Mouse (Mus musculus) forebrain, embryonic 16.5 days (tissue): ENCODE measurements at regions not wholly inside any gene's neighbourhood (a gene's known extent, or its start where the extent isn't known, plus 50 kb on each side); places are given as distances from the start of the nearest gene placed in this dataset.
"Not testable (repeated sequence)": the region's sequence is repeated elsewhere in the genome, so short reads cannot be mapped to it uniquely, and the experiment has no call there.

Source experiments
- ATAC-seq: fragments of 200-750 bp; cut with Nextera tagmentation; 2 replicates; pipeline ENCODE4 v1.8.0; 2017; ENCODE audit warnings: mild to moderate bottlenecking, moderate library complexity
- H3K27ac ChIP-seq: fragments of 300-500 bp; sonication (generic); 2 replicates; pipeline ENCODE4 v1.5.1; 2014; ENCODE audit warnings: low read length, control low read depth
- H3K27me3 ChIP-seq: fragments of 300-500 bp; sonication (generic); replicated peaks from 2 replicates; pipeline ENCODE4 v1.6.1; 2014; ENCODE audit warnings: low read length; ENCODE audit not compliant: control insufficient read depth, insufficient read depth
- H3K36me3 ChIP-seq: fragments of 300-500 bp; sonication (generic); 2 replicates; pipeline ENCODE4 v1.6.1; 2014; ENCODE audit not compliant: control insufficient read depth, insufficient read depth
- H3K4me1 ChIP-seq: fragments of 300-500 bp; sonication (generic); replicated peaks from 2 replicates; pipeline ENCODE4 v1.6.1; 2014; ENCODE audit warnings: low read length; ENCODE audit not compliant: control insufficient read depth, insufficient read depth
- H3K4me2 ChIP-seq: fragments of 300-500 bp; sonication (generic); 2 replicates; pipeline ENCODE4 v1.6.1; 2014; ENCODE audit warnings: mild to moderate bottlenecking, low read length, control low read depth
- H3K4me3 ChIP-seq: fragments of 300-500 bp; sonication (generic); replicated peaks from 2 replicates; pipeline ENCODE4 v1.5.1; 2014; ENCODE audit warnings: mild to moderate bottlenecking, low read length, control low read depth
- H3K9ac ChIP-seq: fragments of 300-500 bp; sonication (generic); replicated peaks from 2 replicates; pipeline ENCODE4 v1.6.1; 2014; ENCODE audit warnings: low read depth, low read length, control low read depth
- H3K9me3 ChIP-seq: fragments of 300-500 bp; sonication (generic); 2 replicates; pipeline ENCODE4 v1.6.1; 2016; ENCODE audit warnings: low read length; ENCODE audit not compliant: control insufficient read depth
- WGBS: fragments of 180-500 bp; shearing (Covaris S2); extraction: QIAGEN DNeasy Blood & Tissue Kit; methylation state at CpG from one replicate; pipeline ENCODE4 v1.1.7; 2014; 5-methylcytosine and 5-hydroxymethylcytosine counted together

DNA sequence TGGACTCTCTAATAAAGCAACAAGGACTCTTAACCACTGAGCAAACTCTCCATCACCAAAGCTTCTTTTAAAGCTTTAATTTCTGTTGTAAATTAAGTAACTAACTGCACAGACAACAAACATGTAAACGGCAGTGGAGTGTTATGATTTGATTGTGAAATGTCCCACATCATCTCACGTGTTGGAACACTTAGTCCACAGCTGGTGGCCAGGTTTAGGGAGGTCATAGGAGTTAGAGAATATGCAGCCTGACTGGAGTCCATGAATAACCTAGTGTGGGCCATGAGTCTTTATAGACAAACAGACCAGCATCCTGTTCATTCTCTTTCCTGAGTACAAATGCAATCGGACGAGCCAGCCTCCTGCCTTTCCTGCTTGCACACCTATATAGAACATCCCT is 527.3 kb upstream of the N6amt1 start:
- Histone ChIP-seq H3K27ac (no peak overlapping the region), H3K27me3 (no peaks in the 10 kb centered on the region), H3K9me3 (no peaks in the 10 kb centered on the region), H3K4me2 (no peak overlapping the region), H3K9ac (no peak overlapping the region), H3K4me3 (no peak overlapping the region), H3K36me3 (no peaks in the 10 kb centered on the region), H3K4me1 (peaks cover 4% of the 10 kb centered on the region; the same call in 1 of the 2 replicates)
- 90% methylated on average over 4 of the region's 4 CpGs for WGBS
- no peak for ATAC-seq

DNA sequence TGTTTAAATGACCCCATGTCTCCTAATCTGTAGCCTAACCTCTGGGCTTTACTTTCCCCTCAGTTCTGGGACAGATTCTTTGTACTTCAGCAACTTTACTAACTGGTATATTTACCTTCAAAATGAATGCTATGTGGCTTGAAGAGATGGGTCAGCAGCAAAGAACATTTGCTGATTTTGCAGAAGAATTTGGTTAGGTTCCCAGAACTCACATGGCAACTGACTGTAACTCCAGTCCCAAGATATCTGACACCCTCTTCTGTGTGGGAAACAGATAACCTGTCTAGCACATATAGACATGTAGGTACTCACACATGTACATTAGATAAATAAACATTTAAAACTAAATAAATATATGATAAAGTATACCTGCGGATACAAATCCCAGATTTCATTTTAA is 530.5 kb upstream of the N6amt1 start:
- WGBS: 94% methylated on average over 1 of the region's 1 CpGs
- H3K4me3 ChIP-seq: no peak overlapping the region
- H3K27ac ChIP-seq: no peak overlapping the region
- no peak overlapping the region for H3K9ac ChIP-seq
- H3K27me3 ChIP-seq: no peaks in the 10 kb centered on the region
- no peaks in the 10 kb centered on the region for H3K36me3 ChIP-seq
- no peak for ATAC-seq
- H3K4me2 ChIP-seq: no peak overlapping the region
- no peaks in the 10 kb centered on the region for H3K9me3 ChIP-seq
- H3K4me1 ChIP-seq: peaks cover 4% of the 10 kb centered on the region; the same call in 1 of the 2 replicates

DNA sequence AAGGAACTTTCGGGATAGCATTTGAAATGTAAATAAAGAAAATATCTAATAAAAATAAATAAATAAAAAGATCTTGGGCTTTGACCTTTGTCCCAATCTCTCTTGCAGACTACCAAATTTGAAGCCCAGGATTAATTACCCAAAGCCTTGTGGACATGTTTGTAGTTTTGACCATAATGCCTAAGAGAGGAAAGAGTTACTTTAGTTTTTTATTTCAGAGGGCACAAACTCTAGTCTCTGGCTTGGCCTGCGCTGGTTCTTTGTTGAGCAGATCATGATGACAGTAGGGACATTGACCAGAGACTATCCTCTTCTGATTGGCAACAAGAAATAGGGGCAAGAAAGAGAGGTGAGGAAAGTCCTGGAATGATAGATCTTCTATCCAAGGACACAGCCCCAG is 532.4 kb upstream of the N6amt1 start:
- 95% methylated on average over 2 of the region's 2 CpGs for WGBS
- Histone ChIP-seq H3K27ac (no peak overlapping the region), H3K27me3 (no peaks in the 10 kb centered on the region), H3K4me3 (no peak overlapping the region), H3K9ac (no peak overlapping the region), H3K36me3 (no peaks in the 10 kb centered on the region), H3K9me3 (no peaks in the 10 kb centered on the region), H3K4me2 (no peak overlapping the region), H3K4me1 (no peaks in the 10 kb centered on the region)
- no peak for ATAC-seq

DNA sequence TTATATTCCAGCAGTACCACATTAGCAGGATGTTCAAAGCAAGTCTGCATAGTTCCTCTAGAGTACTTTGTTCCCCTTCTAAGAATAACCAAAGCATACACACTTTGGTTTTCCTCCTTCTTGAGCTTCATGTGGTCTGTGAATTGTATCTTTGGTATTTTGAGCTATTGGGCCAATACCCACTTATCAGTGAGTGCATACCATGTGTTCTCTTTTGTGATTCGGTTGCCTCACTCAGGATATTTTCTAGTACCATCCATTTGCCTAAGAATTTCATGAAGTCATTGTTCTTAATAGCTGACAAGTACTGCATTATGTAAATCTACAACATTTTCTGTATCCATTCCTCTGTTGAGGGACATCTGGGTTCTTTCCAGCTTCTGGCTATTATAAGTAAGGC is 535.3 kb upstream of the N6amt1 start:
- not testable (repeated sequence) for H3K9me3 ChIP-seq, H3K36me3 ChIP-seq, H3K9ac ChIP-seq, H3K4me3 ChIP-seq, H3K27me3 ChIP-seq, H3K27ac ChIP-seq, H3K4me2 ChIP-seq, ATAC-seq, H3K4me1 ChIP-seq
- 80% methylated on average over 1 of the region's 1 CpGs for WGBS

DNA sequence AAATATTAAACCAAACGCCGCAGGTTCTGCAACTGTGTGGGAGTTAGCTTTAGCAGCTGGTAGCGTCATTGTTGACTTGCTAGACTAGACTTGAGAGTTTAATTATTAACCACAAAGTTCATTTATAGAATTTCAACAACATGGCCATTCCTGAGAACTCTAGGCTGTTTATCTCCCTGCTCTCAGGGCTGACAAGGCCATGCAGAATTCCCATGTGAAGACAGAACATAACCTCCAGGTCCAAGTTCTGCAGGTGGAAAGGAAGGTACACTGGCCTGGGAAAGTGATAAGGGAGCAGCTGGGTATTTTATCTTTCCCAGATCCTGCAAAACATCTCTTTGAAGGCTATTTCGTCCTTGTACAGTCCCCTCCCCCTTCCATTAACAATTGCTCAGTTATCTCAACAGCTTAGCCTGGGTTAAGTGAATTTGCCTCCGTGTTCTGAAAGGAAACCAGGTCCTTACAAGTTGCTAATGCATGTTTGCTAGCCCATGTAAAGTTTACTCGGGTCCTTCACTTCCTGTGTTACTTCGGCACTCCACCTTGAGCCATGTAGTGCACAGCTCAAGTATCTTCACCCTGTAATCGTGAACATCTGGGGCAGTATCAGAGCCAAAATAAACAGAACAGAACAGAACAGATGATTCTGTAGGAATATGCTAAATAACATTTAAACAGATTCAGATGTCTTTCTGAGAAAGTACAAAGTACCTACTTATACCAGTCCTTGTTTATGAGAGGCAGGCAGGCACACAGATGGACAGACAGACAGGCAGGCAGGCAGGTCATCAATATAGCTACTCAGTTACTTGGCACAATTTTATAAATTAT is 537.0 kb upstream of the N6amt1 start:
- Histone ChIP-seq H3K9ac (no peak overlapping the region), H3K4me1 (no peaks in the 10 kb centered on the region), H3K27me3 (no peaks in the 10 kb centered on the region), H3K27ac (no peak overlapping the region), H3K4me3 (no peak overlapping the region), H3K9me3 (no peaks in the 10 kb centered on the region), H3K36me3 (no peaks in the 10 kb centered on the region), H3K4me2 (no peak overlapping the region)
- peak; percentile 75 for ATAC-seq
- WGBS: 64% methylated on average over 8 of the region's 8 CpGs

DNA sequence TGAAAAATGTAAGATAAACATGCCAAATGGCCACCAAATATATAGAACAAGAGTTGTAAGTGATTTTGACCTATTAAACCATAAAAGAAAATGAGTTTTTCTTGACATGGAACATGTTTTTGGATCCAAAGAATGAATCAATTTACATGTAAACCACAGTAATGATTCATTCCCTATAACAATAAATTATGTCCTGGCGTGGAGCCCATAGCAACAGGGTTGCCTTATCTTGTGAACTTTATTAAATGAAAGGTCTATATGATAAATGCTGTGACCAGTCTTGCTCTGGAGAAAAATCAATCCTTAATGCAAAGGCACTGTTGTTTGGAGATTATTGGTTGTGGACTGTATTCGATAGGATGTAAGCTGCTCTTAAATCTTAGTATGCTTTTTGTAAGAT is 538.0 kb upstream of the N6amt1 start:
- no peaks in the 10 kb centered on the region for H3K9me3 ChIP-seq
- H3K27ac ChIP-seq: no peak overlapping the region
- whole genome bisulfite sequencing: 87% methylated on average over 2 of the region's 2 CpGs
- H3K4me1 ChIP-seq: no peaks in the 10 kb centered on the region
- ATAC-seq: no peak
- H3K9ac ChIP-seq: no peak overlapping the region
- no peaks in the 10 kb centered on the region for H3K27me3 ChIP-seq
- no peak overlapping the region for H3K4me3 ChIP-seq
- H3K4me2 ChIP-seq: no peak overlapping the region
- no peaks in the 10 kb centered on the region for H3K36me3 ChIP-seq

DNA sequence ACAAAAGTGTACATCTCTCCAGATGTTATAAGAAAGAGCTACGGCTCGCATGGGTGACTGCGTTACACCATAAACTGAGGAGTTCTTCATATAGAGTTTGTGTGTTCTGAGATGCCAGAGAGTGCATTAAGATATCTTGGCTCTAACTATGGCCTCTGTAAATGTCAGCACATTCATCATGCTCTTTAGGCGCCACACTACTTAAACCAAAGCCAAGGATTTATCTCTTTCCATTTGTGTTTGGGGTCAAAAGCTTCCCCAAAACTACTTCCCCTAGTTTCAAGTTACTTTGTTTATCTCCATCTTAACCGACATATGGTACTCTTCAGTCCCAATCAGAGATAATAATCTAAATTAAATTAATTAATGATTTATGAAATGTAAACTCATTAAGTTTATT is 541.3 kb upstream of the N6amt1 start:
- no peak overlapping the region for H3K27ac ChIP-seq
- H3K9me3 ChIP-seq: no peaks in the 10 kb centered on the region
- no peaks in the 10 kb centered on the region for H3K36me3 ChIP-seq
- no peak overlapping the region for H3K4me2 ChIP-seq
- no peak for ATAC-seq
- 85% methylated on average over 5 of the region's 5 CpGs for WGBS
- no peaks in the 10 kb centered on the region for H3K4me1 ChIP-seq
- H3K27me3 ChIP-seq: no peaks in the 10 kb centered on the region
- no peak overlapping the region for H3K9ac ChIP-seq
- no peak overlapping the region for H3K4me3 ChIP-seq

DNA sequence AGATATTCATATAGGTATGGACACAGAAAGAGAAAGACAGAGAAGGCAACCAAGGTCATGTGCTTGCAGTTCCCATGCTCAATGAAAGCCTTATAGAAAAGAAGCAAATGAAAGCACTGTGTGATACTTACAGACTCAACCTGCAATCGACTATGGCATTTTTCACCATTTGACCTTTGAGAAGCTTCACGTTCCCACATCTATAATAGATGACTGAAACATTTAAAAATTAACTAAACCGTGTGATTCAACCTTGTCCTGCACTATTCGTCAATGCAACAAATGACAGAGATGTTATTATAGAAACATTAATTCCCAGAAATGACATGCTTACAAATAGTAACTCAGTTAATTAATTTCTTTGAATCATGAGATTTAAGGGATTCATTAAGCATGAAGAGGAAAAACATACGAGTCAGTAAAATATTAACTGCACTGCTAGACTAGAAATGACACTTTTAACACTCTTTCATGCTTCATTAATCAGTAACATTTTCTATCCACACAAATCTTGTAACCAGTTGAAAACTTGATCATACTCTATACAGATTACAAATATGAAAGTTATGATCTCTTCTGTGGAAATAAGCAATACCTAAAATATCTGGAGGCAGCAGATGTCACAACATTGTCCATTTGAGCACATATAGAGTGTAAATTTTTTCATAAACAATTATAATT is 545.2 kb upstream of the N6amt1 start:
- H3K27me3 ChIP-seq: no peaks in the 10 kb centered on the region
- no peak overlapping the region for H3K27ac ChIP-seq
- no peaks in the 10 kb centered on the region for H3K9me3 ChIP-seq
- H3K4me3 ChIP-seq: no peak overlapping the region
- no peak for ATAC-seq
- H3K9ac ChIP-seq: no peak overlapping the region
- H3K4me2 ChIP-seq: no peak overlapping the region
- H3K4me1 ChIP-seq: no peaks in the 10 kb centered on the region
- no peaks in the 10 kb centered on the region for H3K36me3 ChIP-seq
- WGBS: 80% methylated on average over 5 of the region's 5 CpGs

DNA sequence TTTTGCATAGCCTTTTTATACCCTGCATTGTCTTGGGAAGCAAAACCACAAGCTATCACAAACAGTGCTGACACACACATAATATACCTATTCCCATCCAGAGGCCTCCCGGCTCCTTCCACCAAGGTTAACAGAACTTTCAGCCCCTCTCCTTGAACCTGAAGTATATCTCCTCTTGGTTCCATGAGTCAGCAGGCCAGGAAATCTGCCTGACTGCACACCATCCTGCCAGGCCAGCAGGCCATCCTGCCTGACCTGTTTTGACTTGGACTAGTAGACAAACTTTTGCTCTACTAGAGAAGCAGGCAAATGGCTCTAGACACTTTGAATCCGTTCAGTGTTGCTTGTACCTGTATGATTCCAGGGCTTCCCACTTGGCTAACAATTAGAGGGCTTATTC is 547.6 kb upstream of the N6amt1 start:
- H3K36me3 ChIP-seq: no peaks in the 10 kb centered on the region
- H3K4me1 ChIP-seq: no peaks in the 10 kb centered on the region
- WGBS: 86% methylated on average over 2 of the region's 2 CpGs
- H3K9me3 ChIP-seq: no peaks in the 10 kb centered on the region
- H3K27me3 ChIP-seq: no peaks in the 10 kb centered on the region
- no peak overlapping the region for H3K27ac ChIP-seq
- H3K9ac ChIP-seq: no peak overlapping the region
- no peak overlapping the region for H3K4me3 ChIP-seq
- H3K4me2 ChIP-seq: no peak overlapping the region
- ATAC-seq: no peak
